Mouse (Mus musculus) gastrocnemius, postnatal 36 days (tissue): ENCODE measurements around the gene Ampd2. TPM values are rescaled to one million over a fixed set of nuclear protein-coding genes. Genes with fewer than 3 reads are reported as not detected.

Source experiments
- DNase-seq, 2 experiments: peaks; one replicate each; pipeline ENCODE4 v3.0.0; 2022
- intact Hi-C: fragments of 180-260 bp; cut with DNase I; formaldehyde crosslinking; loops from one replicate; pipeline ENCODE4 v1.15.1; 2025
- total RNA-seq, 2 experiments: library from RNA; stranded (reverse); gene quantifications; 2 replicates each; pipeline ENCODE4 v1.2.3; 2021

Gene Ampd2
- total RNA-seq, 2 experiments from 2014 or later, result 3.8 TPM

- intact Hi-C loops, result no loop called here
- no peak for DNase-seq
Observed at GRCm38 (mm10) chr3:108096726-108097125, 10.3 kb upstream of the Ampd2 start.

GRCm38 (mm10) chr3:108096226-108096625 lies 9.8 kb upstream of the Ampd2 start:
- intact Hi-C loops, result no loop called here
- no peak for DNase-seq

GRCm38 (mm10) chr3:108094976-108095760 lies 8.7 kb upstream of the Ampd2 start:
- no peak for DNase-seq
- intact Hi-C loops, result no loop called here

- intact Hi-C loops, result no loop called here
Observed at GRCm38 (mm10) chr3:108094146-108094545, 7.7 kb upstream of the Ampd2 start.

GRCm38 (mm10) chr3:108093306-108093705 lies 6.9 kb upstream of the Ampd2 start:
- DNase-seq, result no peak
- intact Hi-C loops, result no loop called here

More at GRCm38 (mm10) chr3:108094146-108094545, 7.7 kb upstream of the Ampd2 start:
- DNase-seq, result no peak

GRCm38 (mm10) chr3:108092536-108093115 lies 6.2 kb upstream of the Ampd2 start, which contains the start of gene Gnat2:
TSS of gene Gnat2 (plus strand) at chr3:108092789.
- DNase-seq, result no peak
- intact Hi-C loops, result no loop called here

GRCm38 (mm10) chr3:108092030-108092429 lies 5.6 kb upstream of the Ampd2 start:
- intact Hi-C loops, result no loop called here
- DNase-seq, result no peak

GRCm38 (mm10) chr3:108090561-108090960 lies 4.1 kb upstream of the Ampd2 start:
- intact Hi-C loops, result no loop called here
- no peak for DNase-seq

- intact Hi-C loops, result no loop called here
Observed at GRCm38 (mm10) chr3:108089916-108090315, 3.5 kb upstream of the Ampd2 start.

GRCm38 (mm10) chr3:108088842-108089380 lies 2.5 kb upstream of the Ampd2 start:
- intact Hi-C loops, result no loop called here
- no peak for DNase-seq

More at GRCm38 (mm10) chr3:108089916-108090315, 3.5 kb upstream of the Ampd2 start:
- DNase-seq, result no peak

- no peak for DNase-seq
- intact Hi-C loops, result no loop called here
Observed at GRCm38 (mm10) chr3:108087329-108087728, 878 bp upstream of the Ampd2 start.

GRCm38 (mm10) chr3:108085721-108086469 lies 556 bp downstream of the Ampd2 start:
- intact Hi-C loops, result no loop called here
- peak; percentile 80 to 83 for DNase-seq

- intact Hi-C loops, result no loop called here
Observed at GRCm38 (mm10) chr3:108085281-108085720, 1.1 kb downstream of the Ampd2 start.

GRCm38 (mm10) chr3:108084767-108085270 lies 1.6 kb downstream of the Ampd2 start:
- intact Hi-C loops, result no loop called here
- DNase-seq, result no peak

More at GRCm38 (mm10) chr3:108085281-108085720, 1.1 kb downstream of the Ampd2 start:
- DNase-seq, result peak; percentile 89 to 94

GRCm38 (mm10) chr3:108083904-108084407 lies 2.5 kb downstream of the Ampd2 start:
- DNase-seq, result peak in 1 of 2 experiments; percentile 16
- intact Hi-C loops, result no loop called here

GRCm38 (mm10) chr3:108083161-108083560 lies 3.3 kb downstream of the Ampd2 start:
- intact Hi-C loops, result no loop called here
- DNase-seq, result no peak

GRCm38 (mm10) chr3:108082251-108082875 lies 4.1 kb downstream of the Ampd2 start:
- no peak for DNase-seq
- intact Hi-C loops, result no loop called here

- no peak for DNase-seq
- intact Hi-C loops, result no loop called here
Observed at GRCm38 (mm10) chr3:108081681-108082080, 4.8 kb downstream of the Ampd2 start.

GRCm38 (mm10) chr3:108076836-108077235 lies 9.6 kb downstream of the Ampd2 start:
- DNase-seq, result no peak
- intact Hi-C loops, result no loop called here
